Mouse (Mus musculus): ENCODE measurements at regions not wholly inside any gene's neighbourhood (a gene's known extent, or its start where the extent isn't known, plus 50 kb on each side); places are given as distances from the start of the nearest gene placed in this dataset.

- no peak for ATAC-seq (replicated peaks; ENCODE audit: low FRiP score)
- WGBS, result 68% methylated on average over 5 of the region's 5 CpGs
- Histone ChIP-seq H3K27ac (no peak overlapping the region), H3K4me1 (no peaks in the 10 kb centered on the region), H3K4me2 (no peak overlapping the region), H3K4me3 (replicated peaks) (no peak overlapping the region), H3K9ac (no peak overlapping the region), H3K9me3 (replicated peaks) (no peaks in the 10 kb centered on the region), H3K27me3 (no peaks in the 10 kb centered on the region; the same call in 1 of the 2 replicates), H3K36me3 (no peaks in the 10 kb centered on the region)
These were observed 157.7 kb upstream of the 4930535I16Rik start for GRCm38 (mm10) chr4:124075551-124075950.

GRCm38 (mm10) chr4:124073646-124074045 is 155.8 kb upstream of the 4930535I16Rik start:
- Histone ChIP-seq H3K27ac (no peak overlapping the region), H3K36me3 (no peaks in the 10 kb centered on the region), H3K4me2 (no peak overlapping the region), H3K4me1 (no peaks in the 10 kb centered on the region), H3K4me3 (replicated peaks) (no peak overlapping the region), H3K27me3 (no peaks in the 10 kb centered on the region), H3K9ac (no peak overlapping the region), H3K9me3 (replicated peaks) (no peaks in the 10 kb centered on the region)
- ATAC-seq (replicated peaks; ENCODE audit: low FRiP score), result no peak
- WGBS, result 77% methylated on average over 1 of the region's 1 CpGs

GRCm38 (mm10) chr4:124064601-124065000 is 146.8 kb upstream of the 4930535I16Rik start:
- Histone ChIP-seq H3K4me3 (replicated peaks) (no peak overlapping the region), H3K9me3 (replicated peaks) (no peaks in the 10 kb centered on the region), H3K4me2 (no peak overlapping the region), H3K36me3 (no peaks in the 10 kb centered on the region), H3K4me1 (no peaks in the 10 kb centered on the region), H3K9ac (no peak overlapping the region), H3K27me3 (no peaks in the 10 kb centered on the region), H3K27ac (no peak overlapping the region)
- ATAC-seq (replicated peaks; ENCODE audit: low FRiP score), result no peak
- 86% methylated on average over 3 of the region's 3 CpGs for WGBS

- no peaks in the 10 kb centered on the region for H3K9me3 ChIP-seq (replicated peaks)
- ATAC-seq (replicated peaks; ENCODE audit: low FRiP score), result no peak
- no peaks in the 10 kb centered on the region for H3K36me3 ChIP-seq
- H3K4me1 ChIP-seq, result no peaks in the 10 kb centered on the region
- H3K27me3 ChIP-seq, result no peaks in the 10 kb centered on the region
- H3K4me2 ChIP-seq, result no peak overlapping the region
- no peak overlapping the region for H3K9ac ChIP-seq
- WGBS, result 68% methylated on average over 4 of the region's 4 CpGs
- H3K27ac ChIP-seq, result no peak overlapping the region
- H3K4me3 ChIP-seq (replicated peaks), result no peak overlapping the region
These were observed 145.7 kb upstream of the 4930535I16Rik start for GRCm38 (mm10) chr4:124063269-124064100.

- Histone ChIP-seq H3K9ac (no peak overlapping the region), H3K4me1 (no peaks in the 10 kb centered on the region), H3K36me3 (no peaks in the 10 kb centered on the region), H3K27me3 (no peaks in the 10 kb centered on the region), H3K27ac (no peak overlapping the region), H3K9me3 (replicated peaks) (no peaks in the 10 kb centered on the region), H3K4me3 (replicated peaks) (no peak overlapping the region), H3K4me2 (no peak overlapping the region)
- 91% methylated on average over 8 of the region's 8 CpGs for WGBS
- ATAC-seq (replicated peaks; ENCODE audit: low FRiP score), result no peak
These were observed 139.8 kb upstream of the 4930535I16Rik start for GRCm38 (mm10) chr4:124057607-124058006.

GRCm38 (mm10) chr4:124054240-124054760 is 136.5 kb upstream of the 4930535I16Rik start:
- H3K9me3 ChIP-seq (replicated peaks), result no peaks in the 10 kb centered on the region
- no peaks in the 10 kb centered on the region for H3K4me1 ChIP-seq
- no peak overlapping the region for H3K4me2 ChIP-seq
- peaks cover 4% of the 10 kb centered on the region; the same call in 1 of the 2 replicates for H3K27me3 ChIP-seq
- no peak for ATAC-seq (replicated peaks; ENCODE audit: low FRiP score)
- no peak overlapping the region for H3K9ac ChIP-seq
- no peak overlapping the region for H3K27ac ChIP-seq
- 76% methylated on average over 1 of the region's 1 CpGs for WGBS
- no peaks in the 10 kb centered on the region for H3K36me3 ChIP-seq
- H3K4me3 ChIP-seq (replicated peaks), result no peak overlapping the region

- ATAC-seq (replicated peaks; ENCODE audit: low FRiP score), result no peak
These were observed 135.7 kb upstream of the 4930535I16Rik start for GRCm38 (mm10) chr4:124053340-124054038.

GRCm38 (mm10) chr4:124052387-124052786 is 134.6 kb upstream of the 4930535I16Rik start:
- ATAC-seq (replicated peaks; ENCODE audit: low FRiP score), result no peak
- WGBS, result 74% methylated on average over 2 of the region's 2 CpGs

More at GRCm38 (mm10) chr4:124053340-124054038, 135.7 kb upstream of the 4930535I16Rik start:
- H3K9me3 ChIP-seq (replicated peaks), result no peaks in the 10 kb centered on the region
- no peak overlapping the region for H3K4me2 ChIP-seq
- WGBS, result 85% methylated on average over 2 of the region's 2 CpGs
- H3K27ac ChIP-seq, result no peak overlapping the region
- H3K27me3 ChIP-seq, result peaks cover 4% of the 10 kb centered on the region; the same call in 1 of the 2 replicates
- peaks cover 3% of the 10 kb centered on the region; the same call in 1 of the 2 replicates for H3K4me1 ChIP-seq
- H3K4me3 ChIP-seq (replicated peaks), result no peak overlapping the region
- no peaks in the 10 kb centered on the region for H3K36me3 ChIP-seq
- no peak overlapping the region for H3K9ac ChIP-seq

GRCm38 (mm10) chr4:124048348-124048831 is 130.6 kb upstream of the 4930535I16Rik start:
- H3K9me3 ChIP-seq (replicated peaks), result no peaks in the 10 kb centered on the region
- 30% methylated on average over 12 of the region's 12 CpGs for WGBS
- peaks cover 8% of the 10 kb centered on the region; the same call in 1 of the 2 replicates for H3K4me1 ChIP-seq
- H3K4me2 ChIP-seq, result no peak overlapping the region
- no peak overlapping the region for H3K9ac ChIP-seq
- H3K27ac ChIP-seq, result no peak overlapping the region
- H3K4me3 ChIP-seq (replicated peaks), result no peak overlapping the region
- H3K36me3 ChIP-seq, result no peaks in the 10 kb centered on the region
- peak; percentile 54; the same call in 1 of the 2 replicates for ATAC-seq (replicated peaks; ENCODE audit: low FRiP score)
- H3K27me3 ChIP-seq, result peaks cover 4% of the 10 kb centered on the region; the same call in 1 of the 2 replicates

More at GRCm38 (mm10) chr4:124052387-124052786, 134.6 kb upstream of the 4930535I16Rik start:
- Histone ChIP-seq H3K4me3 (replicated peaks) (no peak overlapping the region), H3K9me3 (replicated peaks) (no peaks in the 10 kb centered on the region), H3K36me3 (no peaks in the 10 kb centered on the region), H3K4me2 (no peak overlapping the region), H3K9ac (no peak overlapping the region), H3K4me1 (peaks cover 8% of the 10 kb centered on the region; the same call in 1 of the 2 replicates), H3K27me3 (peaks cover 4% of the 10 kb centered on the region; the same call in 1 of the 2 replicates), H3K27ac (no peak overlapping the region)

- peaks cover 8% of the 10 kb centered on the region; the same call in 1 of the 2 replicates for H3K4me1 ChIP-seq
- H3K4me2 ChIP-seq, result no peak overlapping the region
- H3K9ac ChIP-seq, result no peak overlapping the region
- no peak for ATAC-seq (replicated peaks; ENCODE audit: low FRiP score)
- no peaks in the 10 kb centered on the region for H3K36me3 ChIP-seq
- 45% methylated on average over 3 of the region's 3 CpGs for WGBS
- no peak overlapping the region for H3K27ac ChIP-seq
- peaks cover 4% of the 10 kb centered on the region; the same call in 1 of the 2 replicates for H3K27me3 ChIP-seq
- no peaks in the 10 kb centered on the region for H3K9me3 ChIP-seq (replicated peaks)
- no peak overlapping the region for H3K4me3 ChIP-seq (replicated peaks)
These were observed 130.1 kb upstream of the 4930535I16Rik start for GRCm38 (mm10) chr4:124047898-124048297.

GRCm38 (mm10) chr4:124036483-124036882 is 118.7 kb upstream of the 4930535I16Rik start:
- H3K36me3 ChIP-seq, result no peaks in the 10 kb centered on the region
- H3K27ac ChIP-seq, result no peak overlapping the region
- H3K27me3 ChIP-seq, result peaks cover 52% of the 10 kb centered on the region
- H3K4me3 ChIP-seq (replicated peaks), result no peak overlapping the region
- H3K4me2 ChIP-seq, result no peak overlapping the region
- no peak overlapping the region for H3K9ac ChIP-seq
- ATAC-seq (replicated peaks; ENCODE audit: low FRiP score), result no peak
- H3K9me3 ChIP-seq (replicated peaks), result no peaks in the 10 kb centered on the region
- WGBS, result 73% methylated on average over 12 of the region's 12 CpGs
- peaks cover 3% of the 10 kb centered on the region; the same call in 1 of the 2 replicates for H3K4me1 ChIP-seq
